ENCODE assay signal across 10 mouse cellular contexts in genomic region chrX:72788773-72789557, GRCm38 (mm10). TPM values are rescaled to one million over a fixed set of nuclear protein-coding genes. Genes with fewer than 3 reads are reported as not detected.
DNase-seq lines count a peak whose midpoint lies in the region; ATAC-seq and TF ChIP-seq lines count a peak whose summit lies in the region.
"Had no signal": no experiment of that assay in that cellular context is flagged by ENCODE, and none has a peak within 500 bp of the region (broad histone marks: within the 10 kb centered on the region; RNA-seq: fewer than 3 reads in every experiment).

No protein-coding gene starts in this region.

- DNase-seq in NIH3T3 (ENCODE audit: low read depth) (peak; percentile 20), MN1 (ENCODE audit: low spot score) (no peak)
- peak; percentile 4 for DNase-seq in embryo, embryonic 11.5 days (ENCODE audit: low read depth, low spot score)
- peak; percentile 63 for DNase-seq in hindbrain, embryonic 14.5 days (ENCODE audit: low spot score)
- DNase-seq in thymus, adult 18-20 months = no peak
- DNase-seq in heart, adult 2 months = no peak
- DNase-seq: kidney, postnatal 4 days had no signal

- no peak for TF ChIP-seq CTCF in intestine, postnatal 0 days (IDR thresholded peaks at IDR 0.05; ENCODE audit: low read depth)
- no peak for TF ChIP-seq CTCF in heart, adult 2 months (IDR thresholded peaks at IDR 0.05)

- H3K79me2 ChIP-seq in heart, adult 2 months (replicated peaks; ENCODE audit: control insufficient read depth, insufficient read depth, low read length) = no peaks in the 10 kb centered on the region

- no peak for TF ChIP-seq POLR2A in heart, adult 2 months (IDR thresholded peaks at IDR 0.05; ENCODE audit: insufficient read depth, low read depth, low read length)

- peak; percentile 94 for ATAC-seq in hindbrain, embryonic 14.5 days (ENCODE audit: low FRiP score)
- ATAC-seq in midbrain, embryonic 15.5 days (replicated peaks) = peak; percentile 100
- no peak for ATAC-seq in intestine, postnatal 0 days
- ATAC-seq: Patski had no signal

- no peak overlapping the region for H3K4me2 ChIP-seq in hindbrain, embryonic 14.5 days (replicated peaks)
- H3K4me2 ChIP-seq in midbrain, embryonic 15.5 days = no peak overlapping the region
- H3K4me2 ChIP-seq in intestine, postnatal 0 days (replicated peaks; ENCODE audit: low read depth) = no peak overlapping the region

- intact Hi-C loops in heart, adult 2 months (cut with DNase I) = no loop called here

- no peak overlapping the region for H3K9ac ChIP-seq in hindbrain, embryonic 14.5 days
- H3K9ac ChIP-seq in midbrain, embryonic 15.5 days = no peak overlapping the region
- no peak overlapping the region for H3K9ac ChIP-seq in intestine, postnatal 0 days (ENCODE audit: low read depth, low read length)
- no peak overlapping the region for H3K9ac ChIP-seq in heart, adult 2 months (ENCODE audit: low read depth, low read length)

- H3K36me3 ChIP-seq in hindbrain, embryonic 14.5 days (replicated peaks; ENCODE audit: control insufficient read depth, insufficient read depth) = no peaks in the 10 kb centered on the region
- H3K36me3 ChIP-seq in midbrain, embryonic 15.5 days (replicated peaks) = no peaks in the 10 kb centered on the region
- no peaks in the 10 kb centered on the region for H3K36me3 ChIP-seq in intestine, postnatal 0 days (ENCODE audit: control insufficient read depth, insufficient read depth)
- no peaks in the 10 kb centered on the region for H3K36me3 ChIP-seq in heart, adult 2 months (ENCODE audit: control insufficient read depth, insufficient read depth, low read length)

- no peaks in the 10 kb centered on the region for H3K9me3 ChIP-seq in hindbrain, embryonic 14.5 days (ENCODE audit: control insufficient read depth, low read length)
- H3K9me3 ChIP-seq in midbrain, embryonic 15.5 days = no peaks in the 10 kb centered on the region
- H3K9me3 ChIP-seq in intestine, postnatal 0 days (ENCODE audit: control insufficient read depth) = no peaks in the 10 kb centered on the region

- no peak overlapping the region for H3K4me3 ChIP-seq in hindbrain, embryonic 14.5 days (replicated peaks; ENCODE audit: low read length)
- no peak overlapping the region for H3K4me3 ChIP-seq in midbrain, embryonic 15.5 days
- H3K4me3 ChIP-seq in intestine, postnatal 0 days (ENCODE audit: low read depth, low read length) = no peak overlapping the region
- H3K4me3 ChIP-seq in heart, adult 2 months = no peak overlapping the region

- 45% methylated on average over 1 of the region's 1 CpGs for WGBS in hindbrain, embryonic 14.5 days
- 27% methylated on average over 1 of the region's 1 CpGs for WGBS in midbrain, embryonic 15.5 days
- 23% methylated on average over 1 of the region's 1 CpGs for WGBS in intestine, postnatal 0 days
- WGBS in heart, adult 2 months = 16% methylated on average over 1 of the region's 1 CpGs

- H3K27ac ChIP-seq in hindbrain, embryonic 14.5 days = peak overlapping the region; percentile 59
- H3K27ac ChIP-seq in midbrain, embryonic 15.5 days = peak overlapping the region; percentile 79
- H3K27ac ChIP-seq in intestine, postnatal 0 days (ENCODE audit: low read depth, low read length) = no peak overlapping the region
- H3K27ac ChIP-seq in heart, adult 2 months = no peak overlapping the region

- peaks cover 4% of the 10 kb centered on the region; the same call in 1 of the 2 replicates for H3K4me1 ChIP-seq in hindbrain, embryonic 14.5 days (replicated peaks; ENCODE audit: control insufficient read depth, insufficient read depth, low read length)
- peaks cover 6% of the 10 kb centered on the region; the same call in 1 of the 2 replicates for H3K4me1 ChIP-seq in midbrain, embryonic 15.5 days
- no peaks in the 10 kb centered on the region for H3K4me1 ChIP-seq in intestine, postnatal 0 days (replicated peaks; ENCODE audit: control insufficient read depth, insufficient read depth, low read length)
- H3K4me1 ChIP-seq in heart, adult 2 months (ENCODE audit: control insufficient read depth, insufficient read depth, low read length) = no peaks in the 10 kb centered on the region

- H3K27me3 ChIP-seq in hindbrain, embryonic 14.5 days (ENCODE audit: control insufficient read depth, insufficient read depth, low read length) = no peaks in the 10 kb centered on the region
- no peaks in the 10 kb centered on the region for H3K27me3 ChIP-seq in midbrain, embryonic 15.5 days (replicated peaks)
- no peaks in the 10 kb centered on the region for H3K27me3 ChIP-seq in intestine, postnatal 0 days (replicated peaks; ENCODE audit: control insufficient read depth, insufficient read depth, low read length)
- no peaks in the 10 kb centered on the region for H3K27me3 ChIP-seq in heart, adult 2 months (ENCODE audit: control insufficient read depth, insufficient read depth, low read length)

- TF ChIP-seq EP300 in heart, adult 2 months (IDR thresholded peaks at IDR 0.05; ENCODE audit: insufficient read depth, low read depth, low read length) = no peak

RNA-seq across cellular contexts. Expression of gene Gabrq, which starts 36.0 kb away (rescaled TPM):
- 3.8 and 6.4 TPM in 2 replicates for polyA plus RNA-seq in hindbrain, embryonic 14.5 days (2014; fragmentation: Nextera tagmentation; extraction: Ambion mirVana)
- 4.1 and 4.9 TPM in 2 replicates for polyA plus RNA-seq in midbrain, embryonic 15.5 days (2015; fragmentation: Nextera tagmentation; extraction: Ambion mirVana)
- 0.03 TPM in 1 of 2 replicates, not detected in the other for polyA plus RNA-seq in intestine, postnatal 0 days (2015; fragmentation: Nextera tagmentation; extraction: Ambion mirVana)
- not detected for total RNA-seq in heart, adult 2 months (2021)
- 0.08 and 0.32 TPM in 2 replicates for polyA plus RNA-seq in heart, adult 2 months (2012; rRNA removed)
- polyA plus RNA-seq: Patski had no signal

Comparison
In these comparisons a context has a peak if more than half of its experiments do, and no peak if none do; other contexts are left out.
1. DNase-seq: peak in NIH3T3 (single experiment), embryo, embryonic 11.5 days (single experiment) and hindbrain, embryonic 14.5 days (single experiment); none in thymus, adult 18-20 months (0 of 2), MN1 (single experiment) and heart, adult 2 months (0 of 2).
2. H3K27ac ChIP-seq: peak in hindbrain, embryonic 14.5 days (single experiment) and midbrain, embryonic 15.5 days (single experiment); none in intestine, postnatal 0 days (single experiment) and heart, adult 2 months (single experiment).